Mouse (Mus musculus) G1E (cell line): ENCODE measurements around the gene Serf2. TPM values are rescaled to one million over a fixed set of nuclear protein-coding genes. Genes with fewer than 3 reads are reported as not detected.

Experiments
- ATAC-seq: 2 replicates; pipeline ENCODE4 v1.8.0; 2016; ENCODE audit warnings: mild to moderate bottlenecking; ENCODE audit not compliant: insufficient number of reproducible peaks, poor library complexity, low FRiP score, severe bottlenecking; ENCODE audit errors: extremely low read depth
- DNase-seq: peaks from one replicate; pipeline ENCODE4 v3.0.0; 2012; ENCODE audit warnings: low spot score
- H3K27me3 ChIP-seq: 2 replicates; pipeline ENCODE4 v1.6.1; 2012; ENCODE audit warnings: mild to moderate bottlenecking, low read length, inconsistent platforms; ENCODE audit not compliant: insufficient read depth
- H3K36me3 ChIP-seq: replicated peaks from 2 replicates; pipeline ENCODE3; 2012; ENCODE audit warnings: mild to moderate bottlenecking, inconsistent platforms
- H3K4me1 ChIP-seq: 2 replicates; pipeline ENCODE4 v1.6.1; 2012; ENCODE audit warnings: low read depth, low read length, inconsistent platforms, mixed read lengths; ENCODE audit not compliant: insufficient read depth
- H3K4me3 ChIP-seq: 2 replicates; pipeline ENCODE4 v1.5.1; 2012; ENCODE audit warnings: low read depth, mild to moderate bottlenecking, inconsistent platforms, low read length, moderate library complexity, mixed read lengths
- H3K9me3 ChIP-seq: replicated peaks from 2 replicates; pipeline ENCODE4 v1.6.1; 2012; ENCODE audit warnings: inconsistent platforms
- CTCF ChIP-seq: IDR thresholded peaks from 2 replicates; pipeline ENCODE4 v1.5.1; 2012; ENCODE audit warnings: low read depth, low read length, inconsistent platforms, mixed read lengths
- GATA1 ChIP-seq: IDR thresholded peaks from 2 replicates; pipeline ENCODE4 v1.6.1; 2012; ENCODE audit warnings: borderline replicate concordance, low read length, inconsistent platforms, mixed read lengths
- GATA2 ChIP-seq: IDR thresholded peaks from 2 replicates; pipeline ENCODE4 v1.6.1; 2012; ENCODE audit warnings: low read depth, low read length, inconsistent platforms, borderline replicate concordance
- POLR2AphosphoS5 ChIP-seq: IDR thresholded peaks from 2 replicates; pipeline ENCODE4 v1.6.1; 2012; ENCODE audit warnings: low read depth, low read length, inconsistent platforms; ENCODE audit not compliant: insufficient replicate concordance
- TAL1 ChIP-seq: conservative IDR thresholded peaks from 2 replicates; pipeline ENCODE4 v1.6.1; 2012; ENCODE audit warnings: low read depth, low read length, inconsistent platforms, mixed read lengths
- polyA plus RNA-seq: library from polyadenylated mRNA; stranded (reverse); fragments of >175 nt; gene quantifications from 2 replicates; pipeline ENCODE4 v1.2.3, GENCODE M21; 2012
- total RNA-seq, 2 experiments: library from RNA; stranded (forward) in 1 of 2; stranded (reverse) in 1 of 2; fragments of 200-1000 nt in 1 of 2; fragments of >200 nt in 1 of 2; fragmentation: Nextera tagmentation in 1 of 2; gene quantifications; 2 replicates each; pipeline ENCODE4 v1.2.3; 2014 to 2017

Gene Serf2
- total RNA-seq (2014; fragmentation: Nextera tagmentation) = 123 and 125 TPM in 2 replicates
- total RNA-seq (2017) = 282 and 373 TPM in 2 replicates
- 206 and 279 TPM in 2 replicates for polyA plus RNA-seq

- no peak for TF ChIP-seq TAL1
- TF ChIP-seq GATA1 = no peak
- no peak for TF ChIP-seq GATA2
- TF ChIP-seq CTCF = no peak
- TF ChIP-seq POLR2AphosphoS5 = no peak
- ATAC-seq (peak; percentile 91), DNase-seq (peak; percentile 96)
- H3K4me3 ChIP-seq = peak within 1 kb of the TSS; percentile 91
- H3K27me3 ChIP-seq = no peaks in the 10 kb centered on the region
- H3K4me1 ChIP-seq = peaks cover 68% of the 10 kb centered on the region
- no peaks in the 10 kb centered on the region for H3K9me3 ChIP-seq
- peaks cover 37% of the 10 kb centered on the region for H3K36me3 ChIP-seq
Measured at GRCm38 (mm10) chr2:121448739-121449535, at the start of gene Serf2. TSS of gene Serf2 (plus strand) at chr2:121449195.

GRCm38 (mm10) chr2:121403296-121403695, 45.7 kb upstream of the Serf2 start:
- H3K4me3 ChIP-seq = no peak overlapping the region
- DNase-seq (no peak), ATAC-seq (no peak)
- H3K27me3 ChIP-seq = no peaks in the 10 kb centered on the region
- H3K4me1 ChIP-seq = no peaks in the 10 kb centered on the region
- no peaks in the 10 kb centered on the region for H3K36me3 ChIP-seq
- TF ChIP-seq TAL1 (no peak), GATA1 (no peak), POLR2AphosphoS5 (no peak), GATA2 (no peak), CTCF (no peak)
- no peaks in the 10 kb centered on the region for H3K9me3 ChIP-seq

GRCm38 (mm10) chr2:121408160-121408559, 40.8 kb upstream of the Serf2 start:
- H3K9me3 ChIP-seq = no peaks in the 10 kb centered on the region
- no peak overlapping the region for H3K4me3 ChIP-seq
- DNase-seq (no peak), ATAC-seq (no peak)
- no peak for TF ChIP-seq GATA2
- no peak for TF ChIP-seq POLR2AphosphoS5
- TF ChIP-seq GATA1 = no peak
- no peak for TF ChIP-seq TAL1
- TF ChIP-seq CTCF = no peak
- peaks cover 16% of the 10 kb centered on the region for H3K4me1 ChIP-seq
- peaks cover 9% of the 10 kb centered on the region for H3K36me3 ChIP-seq
- H3K27me3 ChIP-seq = no peaks in the 10 kb centered on the region

GRCm38 (mm10) chr2:121412843-121413386, 36.1 kb upstream of the Serf2 start:
- ATAC-seq (no peak), DNase-seq (no peak)
- Histone ChIP-seq H3K4me3 (peak overlapping the region; percentile 97), H3K27me3 (no peaks in the 10 kb centered on the region), H3K4me1 (peaks cover 38% of the 10 kb centered on the region), H3K36me3 (peaks cover 28% of the 10 kb centered on the region), H3K9me3 (no peaks in the 10 kb centered on the region)
- no peak for TF ChIP-seq CTCF
- no peak for TF ChIP-seq GATA1
- no peak for TF ChIP-seq TAL1
- no peak for TF ChIP-seq GATA2
- no peak for TF ChIP-seq POLR2AphosphoS5

- Histone ChIP-seq H3K4me3 (peak within 1 kb of the TSS; percentile 97), H3K36me3 (peaks cover 34% of the 10 kb centered on the region), H3K27me3 (no peaks in the 10 kb centered on the region), H3K9me3 (no peaks in the 10 kb centered on the region), H3K4me1 (peaks cover 41% of the 10 kb centered on the region)
- no peak for TF ChIP-seq GATA2
- no peak for TF ChIP-seq POLR2AphosphoS5
- TF ChIP-seq CTCF = no peak
- TF ChIP-seq TAL1 = no peak
- TF ChIP-seq GATA1 = no peak
- ATAC-seq (peak; percentile 80), DNase-seq (peak; percentile 99)
Measured at GRCm38 (mm10) chr2:121413387-121414042, 35.5 kb upstream of the Serf2 start, which contains the start of the genes Pdia3 and Catsper2. TSS of gene Pdia3 (plus strand) at chr2:121413775. TSS of gene Catsper2 (minus strand) at chr2:121413792.

GRCm38 (mm10) chr2:121414139-121414685, 34.8 kb upstream of the Serf2 start:
- ATAC-seq = no peak
- Histone ChIP-seq H3K4me1 (peaks cover 41% of the 10 kb centered on the region), H3K9me3 (no peaks in the 10 kb centered on the region), H3K4me3 (peak overlapping the region; percentile 97), H3K27me3 (no peaks in the 10 kb centered on the region), H3K36me3 (peaks cover 41% of the 10 kb centered on the region)
- TF ChIP-seq GATA2 (no peak), GATA1 (no peak), TAL1 (no peak), POLR2AphosphoS5 (no peak), CTCF (no peak)
- peak; percentile 57 for DNase-seq
